Mouse (Mus musculus): ENCODE results near the gene Snw1. TPM values are rescaled to one million over a fixed set of nuclear protein-coding genes. Genes with fewer than 3 reads are reported as not detected.
"Not testable (repeated sequence)": the region's sequence is repeated elsewhere in the genome, so short reads cannot be mapped to it uniquely, and the experiment has no call there.

Gene Snw1
- polyA plus RNA-seq (2014; fragmentation: Nextera tagmentation; extraction: Ambion mirVana), result 108 and 121 TPM in 2 replicates

- Histone ChIP-seq H3K4me3 (replicated peaks; ENCODE audit: low read depth, low read length) (peak within 1 kb of the TSS; percentile 68), H3K9ac (replicated peaks; ENCODE audit: low read length) (peak within 1 kb of the TSS; percentile 85), H3K27ac (replicated peaks; ENCODE audit: low read depth, low read length) (peak within 1 kb of the TSS; percentile 91), H3K27me3 (ENCODE audit: control insufficient read depth, insufficient read depth, low read length) (no peaks in the 10 kb centered on the region), H3K36me3 (ENCODE audit: control insufficient read depth, insufficient read depth, low read length) (peaks cover 15% of the 10 kb centered on the region), H3K4me2 (ENCODE audit: low read length) (peak within 1 kb of the TSS; percentile 76), H3K9me3 (ENCODE audit: control insufficient read depth, low read length) (no peaks in the 10 kb centered on the region), H3K4me1 (ENCODE audit: control insufficient read depth, insufficient read depth, low read length) (peaks cover 8% of the 10 kb centered on the region)
- DNase-seq (peak; percentile 98), ATAC-seq (ENCODE audit: low FRiP score, low TSS enrichment) (peak; percentile 96)
- 3% methylated on average over 45 of the region's 45 CpGs for WGBS
Measured at GRCm38 (mm10) chr12:87471964-87472786, at the start of gene Snw1. TSS of gene Snw1 (minus strand) at chr12:87472274.

DNA sequence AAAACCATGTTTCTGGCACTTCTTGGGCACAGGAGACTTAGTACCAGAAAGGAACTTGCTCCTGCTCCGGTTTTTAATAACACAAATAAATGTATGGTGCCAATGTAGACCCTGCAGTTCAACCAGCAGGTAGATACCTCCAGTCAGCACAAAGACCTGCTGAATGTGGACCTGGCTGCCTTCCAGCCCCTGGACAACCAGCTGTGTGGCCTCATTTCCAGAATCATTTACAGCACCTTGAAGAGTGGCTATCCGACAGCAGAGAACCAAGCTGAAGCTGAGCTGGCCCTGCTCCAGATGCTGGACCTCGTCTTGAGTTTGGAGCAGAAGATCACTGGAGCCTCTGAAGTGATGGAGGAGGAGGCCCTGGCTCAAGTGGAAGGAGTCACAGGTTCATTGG lies 47.5 kb upstream of the Snw1 start:
- not testable (repeated sequence) for DNase-seq; H3K9ac ChIP-seq (replicated peaks; ENCODE audit: low read length); H3K36me3 ChIP-seq (ENCODE audit: control insufficient read depth, insufficient read depth, low read length); H3K4me2 ChIP-seq (ENCODE audit: low read length); H3K27ac ChIP-seq (replicated peaks; ENCODE audit: low read depth, low read length); H3K4me3 ChIP-seq (replicated peaks; ENCODE audit: low read depth, low read length); H3K9me3 ChIP-seq (ENCODE audit: control insufficient read depth, low read length); H3K4me1 ChIP-seq (ENCODE audit: control insufficient read depth, insufficient read depth, low read length); H3K27me3 ChIP-seq (ENCODE audit: control insufficient read depth, insufficient read depth, low read length); ATAC-seq (ENCODE audit: low FRiP score, low TSS enrichment)
- WGBS, result 79% methylated on average over 3 of the region's 3 CpGs

- not testable (repeated sequence) for H3K36me3 ChIP-seq (ENCODE audit: control insufficient read depth, insufficient read depth, low read length); H3K4me2 ChIP-seq (ENCODE audit: low read length); H3K9ac ChIP-seq (replicated peaks; ENCODE audit: low read length); ATAC-seq (ENCODE audit: low FRiP score, low TSS enrichment); H3K27ac ChIP-seq (replicated peaks; ENCODE audit: low read depth, low read length); H3K27me3 ChIP-seq (ENCODE audit: control insufficient read depth, insufficient read depth, low read length); H3K4me3 ChIP-seq (replicated peaks; ENCODE audit: low read depth, low read length); DNase-seq; H3K9me3 ChIP-seq (ENCODE audit: control insufficient read depth, low read length); H3K4me1 ChIP-seq (ENCODE audit: control insufficient read depth, insufficient read depth, low read length)
- 79% methylated on average over 4 of the region's 4 CpGs for WGBS
Measured at GRCm38 (mm10) chr12:87514016-87514415, 41.9 kb upstream of the Snw1 start, which contains the start of gene Gm8300. TSS of gene Gm8300 (plus strand) at chr12:87514316.

GRCm38 (mm10) chr12:87494421-87494820 lies 22.3 kb upstream of the Snw1 start, which contains the start of gene Gm5788:
TSS of gene Gm5788 (plus strand) at chr12:87494721.
- H3K4me2 ChIP-seq (ENCODE audit: low read length); DNase-seq; ATAC-seq (ENCODE audit: low FRiP score, low TSS enrichment); H3K4me1 ChIP-seq (ENCODE audit: control insufficient read depth, insufficient read depth, low read length); H3K9ac ChIP-seq (replicated peaks; ENCODE audit: low read length); H3K27me3 ChIP-seq (ENCODE audit: control insufficient read depth, insufficient read depth, low read length); H3K4me3 ChIP-seq (replicated peaks; ENCODE audit: low read depth, low read length); H3K36me3 ChIP-seq (ENCODE audit: control insufficient read depth, insufficient read depth, low read length); H3K27ac ChIP-seq (replicated peaks; ENCODE audit: low read depth, low read length); H3K9me3 ChIP-seq (ENCODE audit: control insufficient read depth, low read length): not testable (repeated sequence)
- WGBS, result 91% methylated on average over 3 of the region's 3 CpGs

DNA sequence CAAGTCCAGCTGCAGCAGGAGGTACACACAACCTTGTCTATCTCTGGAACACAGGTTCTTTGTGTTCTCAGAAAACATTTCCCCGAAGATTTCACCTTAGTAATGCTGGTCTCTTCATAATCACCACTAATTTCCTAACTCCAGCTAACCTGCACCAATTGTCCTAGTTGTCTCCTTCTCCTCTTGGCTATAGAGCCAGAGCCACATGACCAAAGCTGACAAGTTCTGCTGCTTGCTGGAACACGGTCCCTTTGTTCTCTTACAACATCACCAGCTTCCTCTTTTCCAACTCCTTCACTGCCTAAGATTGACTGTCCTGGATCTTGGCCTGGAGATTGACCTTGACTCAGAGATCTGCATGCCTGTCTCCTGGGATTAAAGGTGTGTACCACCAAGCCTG lies 16.6 kb upstream of the Snw1 start:
- 66% methylated on average over 2 of the region's 2 CpGs for WGBS
- H3K4me3 ChIP-seq (replicated peaks; ENCODE audit: low read depth, low read length); H3K4me2 ChIP-seq (ENCODE audit: low read length); DNase-seq; H3K4me1 ChIP-seq (ENCODE audit: control insufficient read depth, insufficient read depth, low read length); H3K9me3 ChIP-seq (ENCODE audit: control insufficient read depth, low read length); ATAC-seq (ENCODE audit: low FRiP score, low TSS enrichment); H3K27ac ChIP-seq (replicated peaks; ENCODE audit: low read depth, low read length); H3K27me3 ChIP-seq (ENCODE audit: control insufficient read depth, insufficient read depth, low read length); H3K36me3 ChIP-seq (ENCODE audit: control insufficient read depth, insufficient read depth, low read length); H3K9ac ChIP-seq (replicated peaks; ENCODE audit: low read length): not testable (repeated sequence)

GRCm38 (mm10) chr12:87482482-87482881 lies 10.4 kb upstream of the Snw1 start:
- not testable (repeated sequence) for ATAC-seq (ENCODE audit: low FRiP score, low TSS enrichment); H3K4me3 ChIP-seq (replicated peaks; ENCODE audit: low read depth, low read length); H3K4me1 ChIP-seq (ENCODE audit: control insufficient read depth, insufficient read depth, low read length); DNase-seq; H3K27ac ChIP-seq (replicated peaks; ENCODE audit: low read depth, low read length); H3K36me3 ChIP-seq (ENCODE audit: control insufficient read depth, insufficient read depth, low read length); H3K9me3 ChIP-seq (ENCODE audit: control insufficient read depth, low read length); H3K27me3 ChIP-seq (ENCODE audit: control insufficient read depth, insufficient read depth, low read length); H3K4me2 ChIP-seq (ENCODE audit: low read length); H3K9ac ChIP-seq (replicated peaks; ENCODE audit: low read length)
- WGBS, result 88% methylated on average over 5 of the region's 5 CpGs

DNA sequence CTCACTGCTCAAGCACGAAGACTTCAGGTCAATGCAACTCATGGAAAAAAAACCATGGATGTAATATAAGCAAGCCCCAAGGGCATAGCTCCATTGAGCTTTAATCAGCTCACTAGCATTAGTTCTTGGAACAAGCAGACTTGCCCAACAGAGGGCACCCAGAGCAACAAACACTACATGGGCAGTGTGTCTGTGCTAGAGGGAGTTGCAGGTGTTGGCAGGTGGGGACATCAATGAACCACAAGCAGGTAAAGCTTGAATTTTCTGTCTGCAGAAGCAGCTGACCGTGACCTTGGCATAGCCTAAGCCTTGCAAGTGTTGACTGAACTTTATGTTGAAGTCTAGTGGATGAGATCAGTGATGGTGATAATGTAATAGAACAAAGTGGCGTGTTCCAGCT lies 2.7 kb upstream of the Snw1 start:
- H3K4me1 ChIP-seq (ENCODE audit: control insufficient read depth, insufficient read depth, low read length), result peaks cover 8% of the 10 kb centered on the region
- no peak overlapping the region for H3K9ac ChIP-seq (replicated peaks; ENCODE audit: low read length)
- ATAC-seq (ENCODE audit: low FRiP score, low TSS enrichment), result no peak
- H3K4me2 ChIP-seq (ENCODE audit: low read length), result no peak overlapping the region
- no peak for DNase-seq
- no peaks in the 10 kb centered on the region for H3K36me3 ChIP-seq (ENCODE audit: control insufficient read depth, insufficient read depth, low read length)
- H3K27ac ChIP-seq (replicated peaks; ENCODE audit: low read depth, low read length), result no peak overlapping the region
- 88% methylated on average over 3 of the region's 3 CpGs for WGBS
- H3K27me3 ChIP-seq (ENCODE audit: control insufficient read depth, insufficient read depth, low read length), result no peaks in the 10 kb centered on the region
- no peaks in the 10 kb centered on the region for H3K9me3 ChIP-seq (ENCODE audit: control insufficient read depth, low read length)
- no peak overlapping the region for H3K4me3 ChIP-seq (replicated peaks; ENCODE audit: low read depth, low read length)

GRCm38 (mm10) chr12:87471421-87471963 lies 582 bp downstream of the Snw1 start:
- ATAC-seq (ENCODE audit: low FRiP score, low TSS enrichment), result no peak

More at GRCm38 (mm10) chr12:87471421-87471963, 582 bp downstream of the Snw1 start:
- DNase-seq, result peak; percentile 39
- no peaks in the 10 kb centered on the region for H3K9me3 ChIP-seq (ENCODE audit: control insufficient read depth, low read length)
- H3K27ac ChIP-seq (replicated peaks; ENCODE audit: low read depth, low read length), result peak overlapping the region; percentile 91
- H3K27me3 ChIP-seq (ENCODE audit: control insufficient read depth, insufficient read depth, low read length), result no peaks in the 10 kb centered on the region
- H3K4me2 ChIP-seq (ENCODE audit: low read length), result peak overlapping the region; percentile 76
- peak overlapping the region; percentile 68 for H3K4me3 ChIP-seq (replicated peaks; ENCODE audit: low read depth, low read length)
- H3K4me1 ChIP-seq (ENCODE audit: control insufficient read depth, insufficient read depth, low read length), result peaks cover 8% of the 10 kb centered on the region
- peak overlapping the region; percentile 85 for H3K9ac ChIP-seq (replicated peaks; ENCODE audit: low read length)
- WGBS, result under 1% methylated on average over 19 of the region's 19 CpGs
- H3K36me3 ChIP-seq (ENCODE audit: control insufficient read depth, insufficient read depth, low read length), result peaks cover 21% of the 10 kb centered on the region
